Mouse (Mus musculus) stomach, postnatal 0 days (tissue): ENCODE measurements around the gene Usp22.

ENCODE experiments used
- CTCF ChIP-seq: IDR thresholded peaks from 2 replicates; pipeline ENCODE4 v1.5.1; 2016; ENCODE audit warnings: antibody characterized with exemption, low read depth, mild to moderate bottlenecking, moderate library complexity
- EP300 ChIP-seq: optimal IDR thresholded peaks from 2 replicates; pipeline ENCODE3; 2016; ENCODE audit warnings: antibody characterized with exemption

- no peak for TF ChIP-seq CTCF
- TF ChIP-seq EP300 = no peak
These were observed 48.9 kb downstream of the Usp22 start for GRCm38 (mm10) chr11:61125970-61126369.
